Mouse (Mus musculus): ENCODE measurements around the gene Npc1l1.
"Not testable (repeated sequence)": the region's sequence is repeated elsewhere in the genome, so short reads cannot be mapped to it uniquely, and the experiment has no call there.

Gene Npc1l1

DNA sequence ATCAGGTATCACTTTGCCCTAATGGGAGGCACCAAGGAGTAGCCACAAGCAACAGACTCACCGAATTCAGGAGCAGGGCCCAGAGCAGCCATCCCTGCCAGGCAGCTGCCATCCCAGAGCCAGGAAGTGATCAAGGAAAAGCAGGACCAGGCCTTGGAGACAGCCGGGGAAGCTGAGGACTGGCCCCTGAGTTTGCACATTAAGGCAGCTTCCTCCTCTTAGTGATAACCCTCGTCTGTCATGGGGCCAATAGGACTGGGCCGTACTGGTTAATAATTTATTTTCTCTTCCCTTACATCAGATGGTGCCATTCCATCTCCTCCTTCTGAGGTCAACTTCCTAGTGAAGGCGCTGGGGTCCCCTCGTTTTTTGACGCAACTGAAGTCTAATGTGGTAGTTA, at the start of gene Npc1l1:
TSS of gene Npc1l1 (minus strand) at position 132 of the 400 bp plus-strand sequence.
- no peak for DNase-seq

DNA sequence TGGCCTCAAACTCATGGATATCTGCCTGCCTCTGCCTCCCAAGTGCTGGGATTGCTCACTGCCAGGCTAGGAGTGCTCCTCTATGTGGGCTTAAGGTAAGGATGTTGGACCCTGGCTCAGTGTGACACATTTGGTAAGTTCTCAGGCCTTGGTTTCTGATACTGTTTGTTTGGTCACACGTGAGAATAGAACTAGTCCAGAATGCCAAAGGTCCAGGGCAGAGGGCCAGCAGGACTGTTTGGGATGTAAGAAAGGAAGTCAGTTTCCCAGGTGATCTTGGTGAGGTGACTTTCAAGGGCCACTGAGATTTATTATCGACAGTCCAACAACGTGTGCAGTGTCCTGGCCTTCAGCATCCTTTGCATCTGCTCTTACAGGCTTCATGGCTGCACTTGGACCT, 46.5 kb upstream of the Npc1l1 start:
- no peak for DNase-seq

DNA sequence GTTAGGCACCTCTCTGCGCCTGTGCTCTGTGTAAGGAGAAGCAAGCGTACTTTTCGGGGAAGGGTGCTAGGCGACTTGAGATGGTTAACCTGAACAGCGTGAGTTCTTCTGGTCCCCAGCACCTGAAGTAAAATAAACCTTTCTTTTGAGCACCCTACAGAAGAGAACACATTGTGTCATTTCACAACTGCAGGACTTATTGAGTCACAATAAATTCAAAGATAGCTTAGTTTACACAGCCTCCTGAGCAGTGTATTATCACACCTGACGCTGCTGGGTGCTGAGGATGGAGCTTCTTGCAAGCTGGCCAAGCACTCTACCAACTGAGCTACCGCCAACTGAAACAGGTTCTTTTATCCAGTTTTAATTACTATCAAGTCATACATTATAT, 45.1 kb upstream of the Npc1l1 start:
- no peak for DNase-seq

GRCm38 (mm10) chr11:6274387-6275093, 44.6 kb upstream of the Npc1l1 start, which contains the start of gene Tmed4:
Tmed4 (minus strand) TSS chr11:6274870.
- DNase-seq, result peak; percentile 98

- peak; percentile 45 for DNase-seq
Measured at GRCm38 (mm10) chr11:6273607-6274006, 43.7 kb upstream of the Npc1l1 start.

- peak; percentile 94 for DNase-seq
Measured at GRCm38 (mm10) chr11:6267320-6268254, 37.6 kb upstream of the Npc1l1 start, which contains the start of gene Ddx56. Ddx56 (minus strand) TSS chr11:6267772.

- no peak for DNase-seq
Measured at GRCm38 (mm10) chr11:6266621-6267020, 36.7 kb upstream of the Npc1l1 start.

GRCm38 (mm10) chr11:6261434-6262082, 31.6 kb upstream of the Npc1l1 start:
- DNase-seq, result no peak

DNA sequence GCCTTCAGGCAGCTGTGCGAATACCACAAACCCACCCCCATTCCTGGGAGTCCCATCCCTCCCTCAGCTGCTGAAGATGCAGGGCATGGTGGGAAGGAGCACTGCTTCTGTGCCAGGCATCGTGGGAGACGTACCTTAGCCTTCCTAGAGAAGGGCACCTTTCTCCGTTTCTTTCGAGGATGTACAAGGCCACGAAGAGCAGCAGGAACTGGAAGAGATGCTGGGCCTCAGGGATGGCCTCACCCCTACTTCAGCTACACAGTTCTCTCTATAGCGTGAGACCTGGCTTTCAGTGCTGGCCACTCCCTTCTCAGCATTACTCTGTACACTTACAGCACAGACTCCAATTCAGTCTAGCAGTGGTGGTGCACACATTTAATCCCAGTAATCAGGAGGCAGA, 29.5 kb upstream of the Npc1l1 start:
- no peak for DNase-seq

- DNase-seq, result peak; percentile 44
Measured at GRCm38 (mm10) chr11:6256490-6257072, 26.6 kb upstream of the Npc1l1 start.

GRCm38 (mm10) chr11:6254602-6255001, 24.7 kb upstream of the Npc1l1 start:
- not testable (repeated sequence) for DNase-seq

GRCm38 (mm10) chr11:6252824-6253223, 22.9 kb upstream of the Npc1l1 start:
- no peak for DNase-seq

GRCm38 (mm10) chr11:6252248-6252647, 22.3 kb upstream of the Npc1l1 start:
- no peak for DNase-seq

DNA sequence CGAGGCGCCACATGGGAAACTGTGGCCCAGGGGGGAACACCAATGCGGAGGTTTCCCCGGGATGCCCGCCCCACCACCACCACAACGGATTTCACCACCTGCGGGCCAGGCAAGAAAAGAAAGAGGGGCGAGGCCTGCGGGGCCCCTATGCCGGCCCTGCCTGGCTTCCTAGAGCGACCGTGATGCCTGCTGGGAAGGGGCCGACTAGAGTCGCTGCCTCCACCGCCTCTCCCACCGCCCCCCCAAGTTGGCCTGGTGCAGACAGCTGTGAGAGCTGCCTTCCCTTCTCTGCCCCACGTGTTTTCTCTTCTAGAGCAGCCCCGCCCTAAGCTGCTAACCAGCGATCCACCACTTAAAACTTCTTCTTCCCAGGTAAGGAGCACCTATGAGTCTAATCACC, 14.8 kb upstream of the Npc1l1 start:
- DNase-seq, result no peak

DNA sequence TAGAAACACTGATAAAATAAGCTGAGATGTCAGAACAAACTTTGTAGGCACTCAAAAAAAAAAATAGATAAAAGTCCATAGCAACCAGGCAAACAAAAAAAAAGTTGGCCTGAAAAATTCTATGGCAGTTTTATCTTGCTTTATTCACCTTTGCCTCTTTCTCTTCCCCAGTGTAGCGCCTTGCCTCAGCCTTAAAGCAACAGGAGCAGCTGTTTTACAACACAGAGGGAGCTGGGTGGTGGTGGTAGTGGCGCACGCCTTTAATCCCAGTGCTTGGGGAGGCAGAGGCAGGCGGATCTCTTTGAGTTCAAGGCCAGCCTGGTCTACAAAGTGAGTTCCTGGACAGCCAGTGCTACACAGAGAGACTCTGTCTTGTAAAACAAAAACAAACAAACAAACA, 3.1 kb upstream of the Npc1l1 start:
- DNase-seq, result no peak

- DNase-seq, result peak; percentile 9
Measured at GRCm38 (mm10) chr11:6224541-6225229, 5.3 kb downstream of the Npc1l1 start.

GRCm38 (mm10) chr11:6222187-6222586, 7.8 kb downstream of the Npc1l1 start:
- no peak for DNase-seq

- DNase-seq, result no peak
Measured at GRCm38 (mm10) chr11:6219967-6220366, 10.0 kb downstream of the Npc1l1 start.

GRCm38 (mm10) chr11:6218189-6218896, 11.6 kb downstream of the Npc1l1 start:
- no peak for DNase-seq

DNA sequence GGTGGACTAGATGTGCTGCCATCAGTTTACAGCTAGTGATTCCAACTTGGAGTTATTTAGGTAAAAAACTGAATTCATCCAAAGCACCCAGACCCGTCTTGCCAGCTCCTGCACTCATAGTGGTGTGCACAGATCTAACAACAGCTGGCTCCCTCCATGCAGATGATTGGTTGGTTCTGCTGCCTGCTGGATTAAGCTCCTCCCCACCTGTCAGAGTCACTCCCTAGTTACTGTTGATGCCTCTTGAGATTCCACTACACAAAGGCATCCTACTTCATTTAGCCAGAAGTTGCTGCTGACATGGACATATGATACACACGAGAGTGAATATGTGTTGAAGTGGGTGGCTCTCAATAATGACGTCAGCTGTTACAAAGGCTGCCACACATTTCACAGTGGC, 13.1 kb downstream of the Npc1l1 start:
- no peak for DNase-seq

GRCm38 (mm10) chr11:6208158-6208557, 21.8 kb downstream of the Npc1l1 start:
- DNase-seq, result no peak

GRCm38 (mm10) chr11:6207090-6207489, 22.9 kb downstream of the Npc1l1 start:
- DNase-seq, result no peak
